Mouse (Mus musculus) heart, postnatal 0 days (tissue): ENCODE data around the gene Utf1.

Source experiments
- CTCF ChIP-seq: IDR thresholded peaks from 2 replicates; pipeline ENCODE4 v1.5.1; 2016; ENCODE audit warnings: antibody characterized with exemption, control low read depth, low read depth
- EP300 ChIP-seq: IDR thresholded peaks from 2 replicates; pipeline ENCODE4 v1.6.1; 2016; ENCODE audit warnings: antibody characterized with exemption, low read depth

DNA sequence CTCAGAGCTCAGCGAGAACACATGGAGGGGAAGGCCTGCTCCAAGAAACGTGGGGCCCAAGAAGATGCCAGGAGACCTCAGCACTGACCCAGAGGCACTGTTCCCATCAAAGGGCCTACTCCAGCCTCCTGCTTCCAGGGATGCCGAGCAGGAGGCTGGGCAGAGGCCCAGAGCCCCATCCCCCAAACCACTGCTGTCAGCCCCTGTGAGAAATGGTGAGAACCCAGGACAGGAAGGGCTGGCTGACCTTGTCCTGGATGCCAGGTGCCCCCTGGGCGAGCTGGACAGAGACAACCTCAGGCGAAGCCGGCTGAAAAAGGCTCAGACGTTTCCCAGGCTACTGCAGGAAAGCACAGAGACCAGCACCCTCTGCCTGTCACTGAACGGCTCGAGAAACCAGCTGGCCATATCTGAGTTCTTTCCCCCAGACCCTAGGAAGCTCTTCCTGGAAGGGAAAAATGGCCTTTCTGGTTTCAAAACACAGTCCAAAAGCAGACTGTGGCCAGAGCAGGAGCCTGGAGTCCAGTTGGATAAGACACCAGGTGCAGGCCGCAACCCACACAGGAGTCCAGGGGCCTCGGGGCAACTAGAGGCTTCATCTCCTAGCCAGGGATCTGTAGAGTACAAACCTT lies 33.3 kb upstream of the Utf1 start:
- TF ChIP-seq EP300 (no peak), CTCF (no peak)
